10 mouse cellular contexts compared by ENCODE assay signal in the genomic region with DNA sequence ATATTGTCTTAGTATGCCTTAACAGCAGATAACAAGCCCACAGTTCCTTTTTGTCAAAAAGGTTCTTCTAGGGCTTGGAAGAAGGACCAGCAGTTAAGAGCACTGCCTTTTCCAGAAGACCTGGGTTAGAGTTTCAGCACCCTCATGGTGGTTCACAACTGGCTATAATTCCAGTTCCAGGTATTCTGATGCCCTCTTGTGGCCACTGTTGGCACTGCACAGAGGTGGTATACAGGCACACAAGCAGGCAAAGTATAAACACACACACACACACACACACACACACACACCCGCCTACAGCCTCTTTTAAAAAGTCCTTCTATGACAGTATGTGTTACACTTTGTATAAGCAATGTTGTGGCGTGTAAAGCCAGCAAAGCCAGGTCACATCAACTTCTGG. TPM values are rescaled to one million over a fixed set of nuclear protein-coding genes. Genes with fewer than 3 reads are reported as not detected.
A peak's percentile ranks its signal among the peaks of the same experiment; 100 is the strongest.
DNase-seq lines count a peak whose midpoint lies in the region; ATAC-seq lines count a peak whose summit lies in the region.
"Had no signal": no experiment of that assay in that cellular context is flagged by ENCODE, and none has a peak within 500 bp of the region (broad histone marks: within the 10 kb centered on the region; RNA-seq: fewer than 3 reads in every experiment).

No protein-coding gene starts in this region.

- no peak overlapping the region for H3K9ac ChIP-seq in liver, embryonic 13.5 days
- H3K9ac ChIP-seq: embryonic facial prominence, embryonic 12.5 days had no signal

- H3K27me3 ChIP-seq in liver, embryonic 13.5 days: no peaks in the 10 kb centered on the region
- H3K27me3 ChIP-seq: embryonic facial prominence, embryonic 12.5 days had no signal

- no peak overlapping the region for H3K4me2 ChIP-seq in liver, embryonic 13.5 days
- H3K4me2 ChIP-seq: embryonic facial prominence, embryonic 12.5 days had no signal

- H3K27ac ChIP-seq in liver, embryonic 13.5 days: no peak overlapping the region
- H3K27ac ChIP-seq: embryonic facial prominence, embryonic 12.5 days had no signal

- peaks cover 24% of the 10 kb centered on the region for H3K4me1 ChIP-seq in liver, embryonic 13.5 days (replicated peaks)

- ATAC-seq in liver, embryonic 13.5 days (ENCODE audit: low read depth): no peak

- DNase-seq in gastrocnemius, postnatal 10 days: peak; percentile 33
- DNase-seq in gastrocnemius, adult 18-20 months (ENCODE audit: low spot score): no peak
- peak; percentile 10 to 12 for DNase-seq in right cerebral cortex, adult 2 months (ENCODE audit: low spot score in 2 of 2)
- DNase-seq in right cerebral cortex, postnatal 10 days (ENCODE audit: low spot score in 2 of 2): no peak
- peak; percentile 52 for DNase-seq in c-Kit-positive CD71-positive TER-119-positive erythroid progenitor cells, embryonic 14.5 days (ENCODE audit: low spot score)
- peak; percentile 35 for DNase-seq in liver, embryonic 13.5 days
- DNase-seq in spleen, postnatal 4 days (ENCODE audit: low spot score in 2 of 2): peak; percentile 49 to 83
- no peak for DNase-seq in gastrocnemius, postnatal 4 days (ENCODE audit: low spot score in 2 of 2)

- H3K4me3 ChIP-seq in liver, embryonic 13.5 days (replicated peaks): no peak overlapping the region
- H3K4me3 ChIP-seq: embryonic facial prominence, embryonic 12.5 days had no signal

- H3K9me3 ChIP-seq in liver, embryonic 13.5 days (replicated peaks): no peaks in the 10 kb centered on the region
- H3K9me3 ChIP-seq: embryonic facial prominence, embryonic 12.5 days had no signal

- peaks cover 9% of the 10 kb centered on the region for H3K36me3 ChIP-seq in liver, embryonic 13.5 days
- H3K36me3 ChIP-seq: embryonic facial prominence, embryonic 12.5 days had no signal

- 56% methylated on average over 2 of the region's 2 CpGs for WGBS in liver, embryonic 13.5 days (ENCODE audit: insufficient replicate concordance)

RNA-seq across cellular contexts. Expression of a gene that starts 2.8 kb away (rescaled TPM):
- 10 to 100 TPM in 1 of 2 experiments, 1 to 10 TPM in 1; 8.8 to 14.2 TPM for total RNA-seq in gastrocnemius, postnatal 10 days (2021)
- 1 to 10 TPM; 4.8 to 5.2 TPM for total RNA-seq in gastrocnemius, adult 18-20 months (2021)
- polyA plus RNA-seq in liver, embryonic 13.5 days (2015; fragmentation: Nextera tagmentation; extraction: Ambion mirVana): 54.4 and 68.4 TPM in 2 replicates
- 10 to 100 TPM; 25.1 to 26.0 TPM for total RNA-seq in gastrocnemius, postnatal 4 days (2021)

RNA-seq across cellular contexts. Expression of a gene that starts 34.9 kb away (rescaled TPM):
- 1 to 10 TPM; 5.6 to 6.3 TPM for total RNA-seq in gastrocnemius, postnatal 10 days (2021)
- total RNA-seq in gastrocnemius, adult 18-20 months (2021): 1 to 10 TPM; 3.9 to 4.3 TPM
- polyA plus RNA-seq in liver, embryonic 13.5 days (2015; fragmentation: Nextera tagmentation; extraction: Ambion mirVana): 7.0 and 7.2 TPM in 2 replicates
- 1 to 10 TPM; 7.7 to 8.1 TPM for total RNA-seq in gastrocnemius, postnatal 4 days (2021)

RNA-seq across cellular contexts. Expression of a gene that starts 52.1 kb away (rescaled TPM):
- under 1 TPM; 0.70 to 0.84 TPM for total RNA-seq in gastrocnemius, postnatal 10 days (2021)
- total RNA-seq in gastrocnemius, adult 18-20 months (2021): under 1 TPM; 0.39 to 0.55 TPM
- 1.5 TPM in 2 replicates for polyA plus RNA-seq in liver, embryonic 13.5 days (2015; fragmentation: Nextera tagmentation; extraction: Ambion mirVana)
- 1 to 10 TPM; 1.1 to 1.6 TPM for total RNA-seq in gastrocnemius, postnatal 4 days (2021)
- total RNA-seq: left cerebral cortex, postnatal 10 days had no signal

Comparison
In these comparisons a context has a peak if more than half of its experiments do, and no peak if none do; other contexts are left out.
1. DNase-seq: peak in gastrocnemius, postnatal 10 days (single experiment), right cerebral cortex, adult 2 months (2 of 2), c-Kit-positive CD71-positive TER-119-positive erythroid progenitor cells, embryonic 14.5 days (single experiment), liver, embryonic 13.5 days (single experiment) and spleen, postnatal 4 days (2 of 2); none in gastrocnemius, adult 18-20 months (single experiment), right cerebral cortex, postnatal 10 days (0 of 2) and gastrocnemius, postnatal 4 days (0 of 2).